Mouse (Mus musculus) MEL (cell line): ENCODE measurements around the gene Gm42715. TPM values are rescaled to one million over a fixed set of nuclear protein-coding genes. Genes with fewer than 3 reads are reported as not detected.

ENCODE experiments used
- DNase-seq: peaks from one replicate; pipeline ENCODE4 v3.0.0; 2011; ENCODE audit warnings: low read depth, low spot score
- H3K27ac ChIP-seq: 2 replicates; pipeline ENCODE4 v1.5.1; 2012; ENCODE audit warnings: low read depth, mild to moderate bottlenecking, control low read depth, low read length, moderate library complexity; ENCODE audit not compliant: control insufficient read depth
- H3K27me3 ChIP-seq, 2 experiments: fragments of 150-350 bp in 1 of 2; sonication (generic) in 1 of 2; 2 replicates each; pipeline ENCODE4 v1.6.1; 2012; ENCODE audit warnings: low read length in 2 of 2, mild to moderate bottlenecking in 2 of 2, improper control_type of control experiment in 1 of 2, moderate library complexity in 1 of 2; ENCODE audit not compliant: insufficient read depth in 2 of 2, control insufficient read depth in 1 of 2
- H3K36me3 ChIP-seq, 2 experiments: 2 replicates each; pipeline ENCODE4 v1.6.1; 2012 to 2014; ENCODE audit warnings: low read length in 2 of 2, improper control_type of control experiment in 1 of 2, inconsistent platforms in 1 of 2, mild to moderate bottlenecking in 1 of 2; ENCODE audit not compliant: insufficient read depth in 2 of 2, control insufficient read depth in 1 of 2
- H3K4me1 ChIP-seq, 2 experiments: fragments of 150-350 bp in 1 of 2; sonication (generic) in 1 of 2; 2 replicates each; pipeline ENCODE4 v1.6.1; 2012; ENCODE audit warnings: low read length in 2 of 2, improper control_type of control experiment in 1 of 2, mild to moderate bottlenecking in 1 of 2; ENCODE audit not compliant: insufficient read depth in 2 of 2, control insufficient read depth in 1 of 2
- H3K4me3 ChIP-seq, 2 experiments: fragments of 150-350 bp in 1 of 2; sonication (generic) in 1 of 2; 2 replicates each; pipeline ENCODE4 v1.5.1; 2012; ENCODE audit warnings: low read depth in 2 of 2, low read length in 2 of 2, mild to moderate bottlenecking in 2 of 2, moderate library complexity in 2 of 2, control low read depth in 1 of 2, improper control_type of control experiment in 1 of 2; ENCODE audit not compliant: control insufficient read depth in 1 of 2, insufficient read depth in 1 of 2
- H3K79me2 ChIP-seq: 2 replicates; pipeline ENCODE4 v1.6.1; 2012; ENCODE audit warnings: mild to moderate bottlenecking, low read length, moderate library complexity; ENCODE audit not compliant: control insufficient read depth, poor library complexity, insufficient read depth
- H3K9ac ChIP-seq: 2 replicates; pipeline ENCODE4 v1.6.1; 2012; ENCODE audit warnings: low read depth, mild to moderate bottlenecking, control low read depth, low read length, moderate library complexity; ENCODE audit not compliant: control insufficient read depth, poor library complexity, severe bottlenecking
- H3K9me3 ChIP-seq: fragments of 150-350 bp; sonication (generic); replicated peaks from 2 replicates; pipeline ENCODE4 v1.6.1; 2012; ENCODE audit warnings: mild to moderate bottlenecking, low read length, improper control_type of control experiment, moderate library complexity; ENCODE audit not compliant: insufficient read depth
- CHD1 ChIP-seq: IDR thresholded peaks from 2 replicates; pipeline ENCODE4 v1.6.1; 2012; ENCODE audit warnings: low read depth, mild to moderate bottlenecking, inconsistent platforms, low read length, improper control_type of control experiment
- ELF1 ChIP-seq: IDR thresholded peaks from 2 replicates; pipeline ENCODE4 v1.6.1; 2014; ENCODE audit warnings: low read depth, mild to moderate bottlenecking, inconsistent platforms, low read length, improper control_type of control experiment, moderate library complexity
- EP300 ChIP-seq, 2 experiments: IDR thresholded peaks; 2 replicates each; pipeline ENCODE4 v1.6.1; 2011; ENCODE audit warnings: improper control_type of control experiment in 2 of 2, low read length in 2 of 2, low read depth in 1 of 2, mild to moderate bottlenecking in 1 of 2
- ETS1 ChIP-seq: IDR thresholded peaks from 2 replicates; pipeline ENCODE4 v1.6.1; 2012; ENCODE audit warnings: low read depth, mild to moderate bottlenecking, inconsistent platforms, low read length, improper control_type of control experiment, moderate library complexity
- GABPA ChIP-seq: IDR thresholded peaks from 2 replicates; pipeline ENCODE4 v1.6.1; 2012; ENCODE audit warnings: low read depth, mild to moderate bottlenecking, inconsistent platforms, low read length, improper control_type of control experiment, moderate library complexity
- HCFC1 ChIP-seq: IDR thresholded peaks from 2 replicates; pipeline ENCODE4 v1.6.1; 2012; ENCODE audit warnings: low read depth, mild to moderate bottlenecking, inconsistent platforms, low read length, improper control_type of control experiment, moderate library complexity
- MAFK ChIP-seq: IDR thresholded peaks from 2 replicates; pipeline ENCODE4 v1.6.1; 2011; ENCODE audit warnings: low read depth, mild to moderate bottlenecking, low read length, improper control_type of control experiment, borderline replicate concordance
- MAX ChIP-seq: IDR thresholded peaks from 2 replicates; pipeline ENCODE4 v1.6.1; 2011; ENCODE audit warnings: low read length, improper control_type of control experiment
- MAZ ChIP-seq: IDR thresholded peaks from 2 replicates; pipeline ENCODE4 v1.6.1; 2012; ENCODE audit warnings: low read depth, mild to moderate bottlenecking, inconsistent platforms, low read length, improper control_type of control experiment
- MEF2A ChIP-seq: IDR thresholded peaks from 2 replicates; pipeline ENCODE4 v1.6.1; 2014; ENCODE audit warnings: low read depth, mild to moderate bottlenecking, inconsistent platforms, low read length, improper control_type of control experiment; ENCODE audit not compliant: poor library complexity, insufficient replicate concordance, severe bottlenecking; ENCODE audit errors: extremely low read depth
- MXI1 ChIP-seq: IDR thresholded peaks from 2 replicates; pipeline ENCODE4 v1.6.1; 2011; ENCODE audit warnings: mild to moderate bottlenecking, low read depth, low read length, improper control_type of control experiment
- MYB ChIP-seq: IDR thresholded peaks from 2 replicates; pipeline ENCODE4 v1.6.1; 2011; ENCODE audit warnings: mild to moderate bottlenecking, low read depth, low read length, improper control_type of control experiment
- NELFE ChIP-seq: IDR thresholded peaks from 2 replicates; pipeline ENCODE4 v1.6.1; 2011; ENCODE audit warnings: low read depth, low read length, improper control_type of control experiment
- NRF1 ChIP-seq: IDR thresholded peaks from 2 replicates; pipeline ENCODE4 v1.6.1; 2014; ENCODE audit warnings: low read depth, mild to moderate bottlenecking, inconsistent platforms, low read length, improper control_type of control experiment, moderate library complexity; ENCODE audit not compliant: poor library complexity, insufficient read depth, severe bottlenecking
- POLR2A ChIP-seq, 2 experiments: IDR thresholded peaks; 2 replicates each; pipeline ENCODE4 v1.6.1; 2011 to 2012; ENCODE audit warnings: low read length in 2 of 2, mild to moderate bottlenecking in 2 of 2, control low read depth in 1 of 2, improper control_type of control experiment in 1 of 2, low read depth in 1 of 2, moderate library complexity in 1 of 2; ENCODE audit not compliant: control insufficient read depth in 1 of 2, insufficient read depth in 1 of 2, poor library complexity in 1 of 2
- POLR2AphosphoS2 ChIP-seq: IDR thresholded peaks from 2 replicates; pipeline ENCODE4 v1.6.1; 2011; ENCODE audit warnings: low read length, improper control_type of control experiment
- POLR2AphosphoS5 ChIP-seq: IDR thresholded peaks from 2 replicates; pipeline ENCODE4 v1.6.1; 2012; ENCODE audit warnings: low read depth, borderline replicate concordance, mild to moderate bottlenecking, inconsistent platforms, low read length, moderate library complexity, mixed read lengths
- RAD21 ChIP-seq: IDR thresholded peaks from 2 replicates; pipeline ENCODE4 v1.6.1; 2011; ENCODE audit warnings: mild to moderate bottlenecking, low read depth, low read length, improper control_type of control experiment
- RCOR1 ChIP-seq: IDR thresholded peaks from 2 replicates; pipeline ENCODE4 v1.6.1; 2012; ENCODE audit warnings: low read depth, mild to moderate bottlenecking, inconsistent platforms, low read length, improper control_type of control experiment
- SIN3A ChIP-seq: IDR thresholded peaks from 2 replicates; pipeline ENCODE4 v1.6.1; 2012; ENCODE audit warnings: low read length, improper control_type of control experiment, inconsistent platforms
- TAL1 ChIP-seq: IDR thresholded peaks from 2 replicates; pipeline ENCODE4 v1.6.1; 2012; ENCODE audit warnings: mild to moderate bottlenecking, inconsistent platforms, low read length, moderate library complexity, mixed read lengths
- TBP ChIP-seq: IDR thresholded peaks from 2 replicates; pipeline ENCODE4 v1.8.0; 2011; ENCODE audit warnings: low read depth, low read length, improper control_type of control experiment
- UBTF ChIP-seq: IDR thresholded peaks from 2 replicates; pipeline ENCODE4 v1.6.1; 2012; ENCODE audit warnings: low read depth, mild to moderate bottlenecking, inconsistent platforms, low read length, improper control_type of control experiment, moderate library complexity, borderline replicate concordance; ENCODE audit not compliant: insufficient read depth
- USF1 ChIP-seq: IDR thresholded peaks from 2 replicates; pipeline ENCODE4 v1.6.1; 2014; ENCODE audit warnings: low read depth, mild to moderate bottlenecking, inconsistent platforms, low read length, improper control_type of control experiment, moderate library complexity
- USF2 ChIP-seq, 2 experiments: IDR thresholded peaks; 2 replicates each; pipeline ENCODE4 v1.6.1; 2011 to 2012; ENCODE audit warnings: improper control_type of control experiment in 2 of 2, low read length in 2 of 2, borderline replicate concordance in 1 of 2, inconsistent platforms in 1 of 2, low read depth in 1 of 2, mild to moderate bottlenecking in 1 of 2; ENCODE audit not compliant: insufficient read depth in 1 of 2
- ZC3H11A ChIP-seq: IDR thresholded peaks from 2 replicates; pipeline ENCODE4 v1.6.1; 2012; ENCODE audit warnings: low read depth, mild to moderate bottlenecking, inconsistent platforms, low read length, improper control_type of control experiment
- ZKSCAN1 ChIP-seq: IDR thresholded peaks from 2 replicates; pipeline ENCODE4 v1.6.1; 2012; ENCODE audit warnings: low read depth, mild to moderate bottlenecking, inconsistent platforms, low read length, improper control_type of control experiment, moderate library complexity
- ZMIZ1 ChIP-seq: IDR thresholded peaks from 2 replicates; pipeline ENCODE4 v1.6.1; 2012; ENCODE audit warnings: low read depth, mild to moderate bottlenecking, inconsistent platforms, low read length, improper control_type of control experiment, moderate library complexity
- ZNF384 ChIP-seq: IDR thresholded peaks from 2 replicates; pipeline ENCODE4 v1.6.1; 2012; ENCODE audit warnings: low read depth, mild to moderate bottlenecking, inconsistent platforms, low read length, improper control_type of control experiment
- polyA plus RNA-seq, 2 experiments: library from polyadenylated mRNA; stranded (reverse) in 1 of 2; unstranded in 1 of 2; fragments of >175 nt in 1 of 2; fragments of >200 nt in 1 of 2; gene quantifications; 2 replicates each; pipeline versions ENCODE4 v1.2.1 to v1.2.4; 2012; ENCODE audit warnings: low replicate concordance in 2 of 2, low read depth in 1 of 2; ENCODE audit not compliant: insufficient read length in 2 of 2, insufficient read depth in 1 of 2, missing spikeins in 1 of 2
- total RNA-seq: library from RNA; depleted of rRNA; stranded (reverse); fragments of 300-350 nt; gene quantifications from 2 replicates; pipeline ENCODE4 v1.2.3, GENCODE M21; 2012

Gene Gm42715
- total and polyA plus RNA-seq, 3 experiments: 9.0 to 25.4 TPM; not detected in 1

GRCm38 (mm10) chr7:127564381-127565150 lies 45.2 kb downstream of the Gm42715 start:
- Histone ChIP-seq H3K9me3 (no peaks in the 10 kb centered on the region), H3K4me1 (no peaks in the 10 kb centered on the region; a peak in 1 of 4 replicates), H3K27me3 (no peaks in the 10 kb centered on the region), H3K36me3 (peaks cover 0 to 2% of the 10 kb centered on the region in 2 experiments; a peak in 1 of 4 replicates), H3K27ac (no peak overlapping the region), H3K4me3 (no peak overlapping the region), H3K79me2 (no peaks in the 10 kb centered on the region), H3K9ac (no peak overlapping the region)
- TF ChIP-seq POLR2AphosphoS5 (no peak), ETS1 (no peak), ZKSCAN1 (no peak), ZNF384 (no peak), MAFK (no peak), GABPA (no peak), SIN3A (no peak), RCOR1 (no peak), MXI1 (no peak)
- no peak for DNase-seq

GRCm38 (mm10) chr7:127572895-127573471 lies 53.6 kb downstream of the Gm42715 start, which contains the start of gene Phkg2:
Gene Phkg2, plus strand, starts transcription at chr7:127573340.
- Histone ChIP-seq H3K9me3 (no peaks in the 10 kb centered on the region), H3K4me1 (peaks cover 0 to 10% of the 10 kb centered on the region in 2 experiments; a peak in 3 of 4 replicates), H3K79me2 (peaks cover 16% of the 10 kb centered on the region), H3K27me3 (no peaks in the 10 kb centered on the region), H3K27ac (peak within 1 kb of the TSS; percentile 84), H3K36me3 (peaks cover 0 to 12% of the 10 kb centered on the region in 2 experiments; a peak in 2 of 4 replicates), H3K9ac (peak within 1 kb of the TSS; percentile 94), H3K4me3 (peak within 1 kb of the TSS; percentile 86 to 90)
- peak; percentile 99 for DNase-seq
- no peak for TF ChIP-seq POLR2AphosphoS5
- TF ChIP-seq MAX: peak; percentile 84
- no peak for TF ChIP-seq CHD1
- TF ChIP-seq HCFC1: peak; percentile 84
- no peak for TF ChIP-seq ZKSCAN1
- 0 out of 2 replicates have a peak, but pooled peaks have one; percentile 11 for TF ChIP-seq USF1
- TF ChIP-seq ZC3H11A: no peak
- peak; percentile 95 for TF ChIP-seq ELF1
- TF ChIP-seq EP300 (IDR thresholded peaks at IDR 0.05; ENCODE audit: low read depth in 1 of 2, low read length in 2 of 2): no peak
- TF ChIP-seq MEF2A: no peak
- TF ChIP-seq POLR2A (IDR thresholded peaks at IDR 0.05; ENCODE audit: control insufficient read depth in 1 of 2, insufficient read depth in 1 of 2, low read depth in 1 of 2, low read length in 2 of 2, poor library complexity in 1 of 2): peak; percentile 62 to 97; a peak in 2 of 4 replicates
- TF ChIP-seq MYB: no peak
- TF ChIP-seq USF2 (IDR thresholded peaks at IDR 0.05; ENCODE audit: borderline replicate concordance in 1 of 2, insufficient read depth in 1 of 2, low read depth in 1 of 2, low read length in 2 of 2): no peak
- peak; percentile 95 for TF ChIP-seq TBP
- peak; percentile 93 for TF ChIP-seq NELFE
- no peak; the same call in 1 of the 2 replicates for TF ChIP-seq NRF1
- peak; percentile 83; the same call in 1 of the 2 replicates for TF ChIP-seq ZMIZ1
- TF ChIP-seq POLR2AphosphoS2: peak; percentile 98
- peak; percentile 52; the same call in 1 of the 2 replicates for TF ChIP-seq MAZ
- no peak for TF ChIP-seq TAL1
- no peak for TF ChIP-seq UBTF
- no peak for TF ChIP-seq RAD21
